Mouse (Mus musculus): ENCODE results near the gene Abca4. TPM values are rescaled to one million over a fixed set of nuclear protein-coding genes. Genes with fewer than 3 reads are reported as not detected.

Abca4 gene
- total RNA-seq, 2 experiments from 2014 or later: 1.7 to 2.1 TPM

- DNase-seq: no peak
These were observed 126.5 kb downstream of the Abca4 start for GRCm38 (mm10) chr3:122170621-122171309.

GRCm38 (mm10) chr3:122173526-122174150, 129.4 kb downstream of the Abca4 start:
- DNase-seq: no peak

- DNase-seq: no peak
These were observed 131.8 kb downstream of the Abca4 start for GRCm38 (mm10) chr3:122176018-122176417.

GRCm38 (mm10) chr3:122176706-122177390, 132.6 kb downstream of the Abca4 start:
- DNase-seq: no peak

- DNase-seq: no peak
These were observed 139.9 kb downstream of the Abca4 start for GRCm38 (mm10) chr3:122184109-122184508.

- DNase-seq: no peak
These were observed 142.7 kb downstream of the Abca4 start for GRCm38 (mm10) chr3:122186975-122187374.

GRCm38 (mm10) chr3:122196621-122197298, 152.5 kb downstream of the Abca4 start:
- no peak for DNase-seq

- no peak for DNase-seq
These were observed 154.3 kb downstream of the Abca4 start for GRCm38 (mm10) chr3:122198532-122198931.

GRCm38 (mm10) chr3:122198966-122199381, 154.7 kb downstream of the Abca4 start:
- DNase-seq: peak; percentile 17 to 18

- no peak for DNase-seq
These were observed 155.4 kb downstream of the Abca4 start for GRCm38 (mm10) chr3:122199600-122199999.

GRCm38 (mm10) chr3:122200017-122200416, 155.8 kb downstream of the Abca4 start:
- no peak for DNase-seq

- DNase-seq: no peak
These were observed 156.2 kb downstream of the Abca4 start for GRCm38 (mm10) chr3:122200447-122200846.

- DNase-seq: no peak
These were observed 158.1 kb downstream of the Abca4 start for GRCm38 (mm10) chr3:122202307-122202732.

GRCm38 (mm10) chr3:122203675-122204329, 159.6 kb downstream of the Abca4 start:
- DNase-seq: no peak

GRCm38 (mm10) chr3:122205753-122206152, 161.5 kb downstream of the Abca4 start:
- no peak for DNase-seq

- DNase-seq: no peak
These were observed 162.2 kb downstream of the Abca4 start for GRCm38 (mm10) chr3:122206279-122207070.

- no peak for DNase-seq
These were observed 163.5 kb downstream of the Abca4 start for GRCm38 (mm10) chr3:122207766-122208165.

- DNase-seq: no peak
These were observed 164.3 kb downstream of the Abca4 start for GRCm38 (mm10) chr3:122208296-122209225.

GRCm38 (mm10) chr3:122209511-122209910, 165.3 kb downstream of the Abca4 start:
- no peak for DNase-seq

GRCm38 (mm10) chr3:122210434-122210833, 166.2 kb downstream of the Abca4 start:
- no peak for DNase-seq

All from heart, adult 18-20 months (tissue).